Mouse (Mus musculus): Measurements from ENCODE around the gene Pcca. TPM values are rescaled to one million over a fixed set of nuclear protein-coding genes. Genes with fewer than 3 reads are reported as not detected.
"Not testable (repeated sequence)": the region's sequence is repeated elsewhere in the genome, so short reads cannot be mapped to it uniquely, and the experiment has no call there.

The Pcca gene
- polyA plus RNA-seq, 1 experiment from 2014 or later: 36.0 TPM

DNA sequence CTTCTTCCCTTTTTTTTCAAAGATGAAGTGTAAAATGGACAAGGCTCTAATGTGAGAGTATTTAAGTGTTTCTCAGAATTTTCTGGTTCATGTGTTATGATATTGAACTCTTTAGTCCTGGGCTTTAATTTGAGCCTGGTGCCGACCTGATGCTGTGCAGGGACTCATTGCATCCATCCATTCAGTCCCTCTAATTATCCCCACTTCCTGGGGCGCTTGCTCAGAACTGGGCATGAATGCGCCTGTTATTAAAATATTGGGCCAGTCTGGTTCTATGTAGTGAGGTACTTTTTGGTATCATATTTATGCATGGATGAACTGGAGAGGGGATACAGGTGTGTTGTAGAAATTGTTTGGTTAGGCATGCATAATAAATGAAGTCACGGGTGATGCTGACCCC lies 47.9 kb downstream of the Pcca start:
- no peak for ATAC-seq (replicated peaks; ENCODE audit: low FRiP score, low read depth)
- Histone ChIP-seq H3K9me3 (replicated peaks; ENCODE audit: low read length) (no peaks in the 10 kb centered on the region), H3K4me2 (ENCODE audit: low read length) (no peak overlapping the region), H3K27ac (no peak overlapping the region), H3K4me3 (replicated peaks; ENCODE audit: low read depth, low read length) (no peak overlapping the region), H3K36me3 (ENCODE audit: insufficient read depth, low read length) (no peaks in the 10 kb centered on the region), H3K4me1 (replicated peaks; ENCODE audit: insufficient read depth, low read length) (no peaks in the 10 kb centered on the region), H3K9ac (ENCODE audit: low read depth, low read length) (no peak overlapping the region), H3K27me3 (ENCODE audit: insufficient read depth, low read length) (no peaks in the 10 kb centered on the region)
- no peak for TF ChIP-seq CTCF (IDR thresholded peaks at IDR 0.05; ENCODE audit: low read depth)
- no peak for DNase-seq (ENCODE audit: low spot score)
- WGBS: 72% methylated on average over 4 of the region's 4 CpGs

DNA sequence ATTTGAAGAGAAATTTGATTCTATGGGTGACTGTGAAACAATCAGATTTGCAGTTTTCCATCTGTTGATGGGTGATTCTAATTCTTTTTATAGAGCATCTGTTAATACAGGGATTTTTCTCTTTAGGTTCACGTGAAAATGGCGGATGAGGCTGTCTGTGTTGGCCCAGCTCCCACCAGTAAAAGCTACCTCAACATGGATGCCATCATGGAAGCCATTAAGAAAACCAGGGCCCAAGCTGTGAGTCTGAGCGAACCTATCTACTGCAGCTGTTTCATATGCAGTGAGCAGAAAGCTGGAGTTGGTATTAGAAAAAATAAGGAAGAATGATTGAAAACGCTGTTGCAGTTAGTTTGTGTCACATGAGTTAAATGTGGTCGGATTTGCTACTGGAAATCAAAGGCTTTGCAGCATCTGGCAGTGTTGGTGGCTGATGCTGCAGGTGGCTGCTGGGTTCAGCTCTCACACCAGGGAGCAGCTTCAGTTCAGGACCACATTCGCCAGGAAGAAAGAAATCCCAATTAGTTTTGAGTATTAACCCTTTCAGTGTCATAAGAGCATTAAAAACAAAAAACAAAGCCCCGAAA lies 48.5 kb downstream of the Pcca start:
- Histone ChIP-seq H3K36me3 (ENCODE audit: insufficient read depth, low read length) (no peaks in the 10 kb centered on the region), H3K27ac (no peak overlapping the region), H3K4me1 (replicated peaks; ENCODE audit: insufficient read depth, low read length) (no peaks in the 10 kb centered on the region), H3K9me3 (replicated peaks; ENCODE audit: low read length) (no peaks in the 10 kb centered on the region), H3K27me3 (ENCODE audit: insufficient read depth, low read length) (no peaks in the 10 kb centered on the region), H3K4me2 (ENCODE audit: low read length) (no peak overlapping the region), H3K4me3 (replicated peaks; ENCODE audit: low read depth, low read length) (no peak overlapping the region), H3K9ac (ENCODE audit: low read depth, low read length) (no peak overlapping the region)
- DNase-seq (ENCODE audit: low spot score) (no peak), ATAC-seq (replicated peaks; ENCODE audit: low FRiP score, low read depth) (no peak)
- WGBS: 71% methylated on average over 7 of the region's 7 CpGs
- TF ChIP-seq CTCF (IDR thresholded peaks at IDR 0.05; ENCODE audit: low read depth): no peak

DNA sequence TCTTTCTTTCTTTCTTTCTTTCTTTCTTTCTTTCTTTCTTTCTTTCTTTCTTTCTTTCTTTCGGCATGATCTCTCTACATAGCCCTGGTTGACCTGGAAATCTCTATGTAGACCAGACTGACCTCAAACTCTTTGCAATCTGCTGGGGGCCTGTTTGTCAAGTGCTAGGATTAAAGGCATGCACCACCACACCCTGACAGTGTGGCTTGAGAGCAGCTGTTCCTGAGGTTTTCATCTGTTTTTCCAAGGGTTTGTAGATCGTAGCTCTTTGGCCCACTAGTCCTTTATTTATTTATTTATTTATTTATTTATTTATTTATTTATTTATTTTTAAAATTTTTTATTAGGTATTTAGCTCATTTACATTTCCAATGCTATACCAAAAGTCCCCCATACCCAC lies 50.0 kb downstream of the Pcca start:
- 88% methylated on average over 2 of the region's 2 CpGs for WGBS

DNA sequence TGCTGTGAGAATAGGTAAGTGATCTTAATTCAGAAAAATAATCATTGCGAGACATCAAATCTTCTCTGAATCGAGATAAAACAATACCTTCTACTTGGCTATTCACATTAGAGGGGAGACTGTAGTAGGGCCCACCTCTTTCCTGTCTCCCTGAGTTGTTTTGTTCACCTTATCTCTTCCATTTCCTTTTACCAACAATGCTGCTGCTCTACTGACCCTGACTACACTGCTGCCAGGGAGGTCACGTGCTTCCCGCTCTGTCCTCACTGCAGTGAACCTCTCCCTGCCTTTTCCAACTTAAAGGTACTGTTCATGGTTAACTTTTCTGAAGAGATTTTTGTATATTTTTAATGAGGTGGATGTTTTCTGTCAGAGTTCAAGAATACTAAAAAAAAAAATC lies 52.8 kb downstream of the Pcca start:
- ATAC-seq (replicated peaks; ENCODE audit: low FRiP score, low read depth) (no peak), DNase-seq (ENCODE audit: low spot score) (no peak)
- TF ChIP-seq CTCF (IDR thresholded peaks at IDR 0.05; ENCODE audit: low read depth): no peak

More for the DNA sequence above, 50.0 kb downstream of the Pcca start:
- not testable (repeated sequence) for H3K4me1 ChIP-seq (replicated peaks; ENCODE audit: insufficient read depth, low read length); H3K4me3 ChIP-seq (replicated peaks; ENCODE audit: low read depth, low read length); H3K9ac ChIP-seq (ENCODE audit: low read depth, low read length); H3K4me2 ChIP-seq (ENCODE audit: low read length); H3K27ac ChIP-seq; H3K36me3 ChIP-seq (ENCODE audit: insufficient read depth, low read length); DNase-seq (ENCODE audit: low spot score); H3K9me3 ChIP-seq (replicated peaks; ENCODE audit: low read length); ATAC-seq (replicated peaks; ENCODE audit: low FRiP score, low read depth); H3K27me3 ChIP-seq (ENCODE audit: insufficient read depth, low read length)

DNA sequence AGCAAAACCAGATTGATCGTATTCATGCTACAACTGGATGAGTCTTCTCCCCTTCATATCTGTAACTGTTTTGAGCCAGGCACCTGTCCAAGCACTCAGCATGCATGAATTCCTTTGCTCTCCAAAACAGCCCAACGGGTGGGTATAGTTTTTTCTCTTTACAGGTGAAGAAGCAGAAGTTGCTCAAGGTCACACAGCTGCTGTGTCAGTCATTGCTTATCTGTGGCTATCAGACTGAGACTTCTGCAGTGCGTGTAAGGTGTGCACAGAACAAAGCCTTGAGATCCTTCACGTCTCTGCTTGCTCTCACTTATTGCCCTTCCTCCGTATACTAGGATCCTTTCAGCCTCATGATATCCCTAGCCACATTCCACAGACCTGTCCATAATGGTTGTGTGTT lies 63.4 kb downstream of the Pcca start:
- no peaks in the 10 kb centered on the region for H3K4me1 ChIP-seq (replicated peaks; ENCODE audit: insufficient read depth, low read length)
- no peak overlapping the region for H3K9ac ChIP-seq (ENCODE audit: low read depth, low read length)
- no peaks in the 10 kb centered on the region for H3K9me3 ChIP-seq (replicated peaks; ENCODE audit: low read length)
- DNase-seq (ENCODE audit: low spot score) (no peak), ATAC-seq (replicated peaks; ENCODE audit: low FRiP score, low read depth) (no peak)
- H3K4me3 ChIP-seq (replicated peaks; ENCODE audit: low read depth, low read length): no peak overlapping the region
- H3K36me3 ChIP-seq (ENCODE audit: insufficient read depth, low read length): no peaks in the 10 kb centered on the region
- no peak overlapping the region for H3K27ac ChIP-seq
- WGBS: 75% methylated on average over 5 of the region's 5 CpGs
- no peak overlapping the region for H3K4me2 ChIP-seq (ENCODE audit: low read length)
- TF ChIP-seq CTCF (IDR thresholded peaks at IDR 0.05; ENCODE audit: low read depth): no peak
- no peaks in the 10 kb centered on the region for H3K27me3 ChIP-seq (ENCODE audit: insufficient read depth, low read length)

More for the DNA sequence above, 52.8 kb downstream of the Pcca start:
- Histone ChIP-seq H3K4me3 (replicated peaks; ENCODE audit: low read depth, low read length) (no peak overlapping the region), H3K9ac (ENCODE audit: low read depth, low read length) (no peak overlapping the region), H3K27me3 (ENCODE audit: insufficient read depth, low read length) (no peaks in the 10 kb centered on the region), H3K4me1 (replicated peaks; ENCODE audit: insufficient read depth, low read length) (no peaks in the 10 kb centered on the region), H3K9me3 (replicated peaks; ENCODE audit: low read length) (no peaks in the 10 kb centered on the region), H3K36me3 (ENCODE audit: insufficient read depth, low read length) (no peaks in the 10 kb centered on the region), H3K27ac (no peak overlapping the region), H3K4me2 (ENCODE audit: low read length) (no peak overlapping the region)
- WGBS: 77% methylated on average over 4 of the region's 4 CpGs

DNA sequence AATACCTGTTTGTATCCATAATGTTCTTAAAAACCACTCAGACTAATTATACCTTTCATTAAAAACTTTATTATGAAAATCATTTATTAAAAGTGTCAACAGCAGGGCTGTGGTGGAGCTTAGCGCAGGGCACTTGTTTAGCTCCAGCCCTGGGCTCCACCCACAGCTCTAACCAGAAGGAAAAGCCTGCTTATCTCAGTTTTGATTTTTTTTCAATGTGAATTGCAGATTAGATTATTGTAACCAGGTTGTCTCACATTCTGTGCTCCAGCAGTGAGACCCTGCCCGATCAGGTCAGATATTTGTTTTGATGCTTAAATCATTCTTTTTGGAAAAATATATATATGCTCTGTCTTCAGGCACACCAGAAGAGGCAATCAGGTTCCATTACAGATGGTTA lies 64.7 kb downstream of the Pcca start:
- Histone ChIP-seq H3K4me1 (replicated peaks; ENCODE audit: insufficient read depth, low read length) (no peaks in the 10 kb centered on the region), H3K9me3 (replicated peaks; ENCODE audit: low read length) (no peaks in the 10 kb centered on the region), H3K36me3 (ENCODE audit: insufficient read depth, low read length) (no peaks in the 10 kb centered on the region), H3K9ac (ENCODE audit: low read depth, low read length) (no peak overlapping the region), H3K27ac (no peak overlapping the region), H3K27me3 (ENCODE audit: insufficient read depth, low read length) (no peaks in the 10 kb centered on the region), H3K4me2 (ENCODE audit: low read length) (no peak overlapping the region), H3K4me3 (replicated peaks; ENCODE audit: low read depth, low read length) (no peak overlapping the region)
- DNase-seq (ENCODE audit: low spot score) (no peak), ATAC-seq (replicated peaks; ENCODE audit: low FRiP score, low read depth) (no peak)
- 87% methylated on average over 2 of the region's 2 CpGs for WGBS
- TF ChIP-seq CTCF (IDR thresholded peaks at IDR 0.05; ENCODE audit: low read depth): no peak

DNA sequence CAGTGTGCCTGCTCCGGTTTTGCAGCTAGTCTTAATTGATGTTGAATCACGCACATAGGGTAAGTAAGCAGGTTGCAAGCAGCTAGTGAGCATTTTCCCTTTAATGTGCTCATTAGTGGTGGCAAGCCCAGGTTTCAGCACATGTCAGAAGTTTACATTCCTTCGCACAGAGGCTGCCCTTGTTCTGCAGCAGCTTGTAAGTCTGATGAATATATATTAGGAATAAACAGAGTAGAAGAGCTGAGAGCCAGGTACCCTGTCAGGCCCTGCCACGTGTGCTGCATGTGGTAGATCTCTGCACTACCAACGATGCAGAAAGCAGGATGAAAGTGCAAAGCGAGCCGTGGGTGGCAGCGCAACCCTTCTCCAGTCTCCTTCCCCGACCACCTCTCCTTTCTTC lies 65.7 kb downstream of the Pcca start:
- TF ChIP-seq CTCF (IDR thresholded peaks at IDR 0.05; ENCODE audit: low read depth): no peak
- H3K4me1 ChIP-seq (replicated peaks; ENCODE audit: insufficient read depth, low read length): no peaks in the 10 kb centered on the region
- H3K27me3 ChIP-seq (ENCODE audit: insufficient read depth, low read length): no peaks in the 10 kb centered on the region
- H3K27ac ChIP-seq: no peak overlapping the region
- H3K4me2 ChIP-seq (ENCODE audit: low read length): no peak overlapping the region
- no peak overlapping the region for H3K9ac ChIP-seq (ENCODE audit: low read depth, low read length)
- ATAC-seq (replicated peaks; ENCODE audit: low FRiP score, low read depth) (peak; percentile 59; the same call in 1 of the 2 replicates), DNase-seq (ENCODE audit: low spot score) (peak; percentile 17)
- no peaks in the 10 kb centered on the region for H3K36me3 ChIP-seq (ENCODE audit: insufficient read depth, low read length)
- WGBS: 58% methylated on average over 9 of the region's 9 CpGs
- H3K4me3 ChIP-seq (replicated peaks; ENCODE audit: low read depth, low read length): no peak overlapping the region
- no peaks in the 10 kb centered on the region for H3K9me3 ChIP-seq (replicated peaks; ENCODE audit: low read length)
